Mouse (Mus musculus) testis, adult 2 months (tissue): ENCODE data around the gene Hspa1l.

ENCODE experiments used
- CTCF ChIP-seq: fragments of 200-500 bp; IDR thresholded peaks from 2 replicates; pipeline ENCODE4 v1.5.1; 2012; ENCODE audit warnings: low read depth, mild to moderate bottlenecking, inconsistent platforms, low read length, moderate library complexity; ENCODE audit not compliant: control insufficient read depth, insufficient read depth, insufficient replicate concordance
- POLR2A ChIP-seq: fragments of 200-500 bp; IDR thresholded peaks from 2 replicates; pipeline ENCODE4 v1.6.1; 2012; ENCODE audit warnings: low read depth, mild to moderate bottlenecking, inconsistent platforms, low read length, moderate library complexity; ENCODE audit not compliant: control insufficient read depth

- TF ChIP-seq CTCF (no peak), POLR2A (no peak)
These were observed 31.0 kb upstream of the Hspa1l start for GRCm38 (mm10) chr17:34941344-34942041.
